Mouse (Mus musculus) kidney, adult 9 months (tissue): ENCODE data around the gene Stap2.

Source experiments
- DNase-seq: peaks from one replicate; pipeline ENCODE4 v3.0.0; 2022

The Stap2 gene

GRCm38 (mm10) chr17:56003000-56003399, 2.4 kb downstream of the Stap2 start:
- no peak for DNase-seq

GRCm38 (mm10) chr17:55999794-56000499, 5.4 kb downstream of the Stap2 start:
- no peak for DNase-seq

GRCm38 (mm10) chr17:55996007-55996406, 9.4 kb downstream of the Stap2 start:
- DNase-seq = peak; percentile 80

GRCm38 (mm10) chr17:55990278-55990898, 15.0 kb downstream of the Stap2 start:
- DNase-seq = no peak

DNA sequence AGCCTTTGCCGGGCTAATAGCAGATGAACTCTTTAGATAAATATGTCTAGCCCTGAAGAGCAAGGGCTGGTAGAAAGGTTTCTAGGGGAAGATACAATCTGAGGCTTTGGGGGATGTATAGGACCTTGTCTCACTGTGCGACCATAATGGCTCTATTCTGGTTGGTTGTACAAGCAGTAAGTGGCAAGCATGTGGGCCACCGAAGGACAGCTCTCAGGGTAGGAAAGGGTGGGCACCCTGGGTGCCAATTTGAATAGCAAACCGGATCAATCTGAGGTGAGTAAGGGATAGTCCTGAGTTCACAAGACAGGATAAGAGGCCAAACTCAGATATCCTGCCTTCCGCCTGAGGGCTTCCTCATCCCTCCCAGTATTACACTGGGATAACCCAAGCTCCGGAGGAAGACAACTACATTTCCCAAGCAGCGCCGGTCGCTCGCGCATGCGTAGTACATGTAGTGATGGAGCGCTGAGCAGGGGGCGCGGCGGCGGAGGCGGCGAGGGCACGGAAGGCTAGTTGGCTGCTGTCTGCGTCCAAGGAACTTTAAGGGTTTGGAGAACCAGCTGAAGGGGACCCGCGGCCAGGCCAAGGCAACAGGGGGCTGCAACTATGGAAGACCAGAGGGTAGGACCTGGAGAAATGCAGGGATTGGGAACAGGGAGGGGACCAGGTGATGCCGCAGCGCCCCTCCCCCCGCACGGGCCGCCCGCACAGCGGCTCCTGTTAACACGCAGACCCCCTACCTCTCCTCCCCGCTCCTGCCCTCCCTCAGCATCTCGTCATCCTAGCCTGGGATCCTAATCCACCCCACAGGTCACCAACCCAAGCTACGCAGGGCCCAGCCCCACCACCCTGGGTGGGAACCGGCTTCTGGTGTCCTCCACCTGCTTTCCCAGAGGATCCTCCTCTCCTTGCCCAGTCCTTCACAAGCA, 19.1 kb downstream of the Stap2 start, which contains the start of gene Fsd1:
Gene Fsd1, plus strand, starts transcription at position 480 of the 932 bp plus-strand sequence.
- DNase-seq = no peak

GRCm38 (mm10) chr17:55977301-55977700, 28.1 kb downstream of the Stap2 start:
- no peak for DNase-seq

DNA sequence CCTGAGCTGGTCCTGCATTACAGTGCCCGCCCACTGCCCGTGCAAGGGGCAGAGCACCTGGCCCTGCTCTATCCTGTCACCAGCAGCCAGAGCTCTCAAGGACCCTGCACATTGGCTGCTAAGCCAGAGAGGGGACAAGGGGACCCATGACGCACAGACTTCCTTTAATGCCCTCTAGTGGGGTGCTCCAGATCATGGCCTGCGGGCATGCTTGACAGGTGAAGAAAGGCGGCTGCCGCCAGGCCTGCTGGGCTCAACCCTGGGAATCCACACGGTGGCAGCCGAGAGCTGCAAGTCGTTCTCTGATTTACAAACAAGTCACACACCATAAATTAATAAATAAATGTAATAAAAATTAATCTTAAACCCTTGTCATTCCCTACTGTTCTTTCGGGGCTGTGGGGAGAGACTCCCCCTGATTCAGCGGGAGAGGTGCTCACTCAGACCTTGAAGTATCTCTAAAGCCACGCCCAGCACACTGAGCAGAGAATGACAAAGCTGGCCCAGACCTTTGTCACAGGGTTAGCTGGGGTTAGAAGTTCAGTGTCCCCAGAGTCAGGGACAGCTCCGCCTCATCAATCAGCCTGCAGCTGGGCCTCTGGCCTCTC, 29.0 kb downstream of the Stap2 start:
- DNase-seq = peak; percentile 85

- no peak for DNase-seq
Observed at GRCm38 (mm10) chr17:55971453-55971852, 33.9 kb downstream of the Stap2 start.

DNA sequence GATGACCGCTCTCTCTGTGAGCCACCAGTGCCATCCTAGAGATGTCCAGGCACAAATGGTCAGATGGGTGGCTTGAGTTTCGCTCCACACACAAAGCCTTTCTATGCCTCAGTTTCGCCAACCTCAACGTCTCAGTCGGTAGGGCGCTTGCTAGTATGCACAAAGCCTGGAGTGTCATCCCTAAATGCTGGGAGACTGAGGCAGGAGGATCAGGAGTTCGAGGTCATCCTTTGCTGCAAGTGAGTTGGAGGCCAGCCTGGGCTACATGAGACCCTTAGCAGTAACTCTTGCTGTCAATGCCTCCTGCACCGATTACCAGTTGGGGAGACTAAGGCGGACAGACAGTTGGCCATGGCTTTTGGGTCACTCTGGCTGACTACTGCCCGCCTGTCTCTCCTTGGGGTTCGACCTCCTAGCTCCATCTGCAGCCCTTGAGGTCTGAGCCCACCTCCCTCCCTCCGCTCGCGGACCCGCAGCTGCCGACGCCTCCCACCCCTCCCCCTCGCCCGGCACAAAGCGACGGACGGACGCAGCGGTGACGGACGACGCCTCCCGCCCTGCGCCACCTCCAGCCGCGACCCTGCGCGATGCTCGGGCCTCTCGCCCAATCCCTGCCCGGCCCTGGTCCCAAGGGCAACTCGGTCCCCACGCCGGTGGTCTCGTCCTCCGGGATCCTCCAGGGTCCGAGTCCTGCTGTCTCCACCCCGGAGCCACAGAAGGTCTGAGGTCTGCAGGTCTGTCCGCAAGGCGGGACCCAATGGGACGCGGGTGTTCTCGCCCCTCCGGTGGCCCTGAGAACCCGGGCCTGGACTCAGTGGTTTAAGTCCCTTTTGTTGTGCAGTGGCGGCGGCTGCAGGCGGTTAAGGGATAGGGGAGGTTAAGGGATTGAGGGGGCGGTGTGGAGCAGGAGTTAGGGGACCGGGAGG, 35.2 kb downstream of the Stap2 start, which contains the start of gene Shd:
Gene Shd, plus strand, starts transcription at position 502 of the 926 bp plus-strand sequence.
- no peak for DNase-seq

DNA sequence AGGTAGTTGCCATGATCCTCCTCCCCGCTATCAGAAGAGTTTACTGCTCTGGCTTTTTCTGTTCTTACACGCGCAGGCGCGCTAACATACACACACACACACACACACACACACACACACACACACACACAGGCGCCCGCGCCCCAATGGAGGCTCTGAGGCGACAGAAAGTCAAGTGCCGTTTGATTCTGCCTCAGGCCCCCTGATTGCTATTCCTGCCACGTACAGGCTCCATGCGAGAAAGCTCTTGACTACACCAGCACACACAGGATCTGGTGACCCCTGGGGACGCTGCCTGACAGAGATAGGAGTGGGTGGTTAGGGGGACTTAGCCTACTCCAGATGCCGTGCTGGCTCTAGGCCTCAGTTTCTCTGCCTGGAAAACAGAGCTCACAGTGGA, 35.8 kb downstream of the Stap2 start:
- peak; percentile 63 for DNase-seq

- peak; percentile 54 for DNase-seq
Observed at GRCm38 (mm10) chr17:55968210-55968609, 37.2 kb downstream of the Stap2 start.

GRCm38 (mm10) chr17:55967186-55967585, 38.2 kb downstream of the Stap2 start:
- no peak for DNase-seq

DNA sequence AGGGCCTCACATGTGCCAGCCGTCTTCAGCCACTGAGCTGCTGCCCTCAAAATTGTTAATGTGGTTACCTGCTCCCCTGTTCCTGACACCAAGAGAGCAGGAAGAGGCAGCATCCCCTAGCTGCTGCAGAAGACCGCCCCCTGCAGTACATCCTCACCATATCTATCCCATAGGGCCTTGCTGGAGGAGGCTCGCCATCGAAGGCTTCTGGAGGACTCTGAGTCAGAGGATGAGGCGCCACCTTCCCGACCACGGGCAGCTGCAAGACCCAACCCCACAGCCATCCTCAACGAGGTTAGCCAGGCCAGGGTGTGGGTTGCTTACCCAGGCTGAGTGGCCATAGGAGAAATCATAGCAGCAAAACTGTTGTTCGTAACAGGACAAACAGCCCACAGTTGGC, 40.4 kb downstream of the Stap2 start:
- DNase-seq = no peak

- DNase-seq = no peak
Observed at GRCm38 (mm10) chr17:55964496-55964895, 40.9 kb downstream of the Stap2 start.

- DNase-seq = no peak
Observed at GRCm38 (mm10) chr17:55963171-55963570, 42.2 kb downstream of the Stap2 start.

GRCm38 (mm10) chr17:55961631-55962030, 43.8 kb downstream of the Stap2 start:
- DNase-seq = no peak

- no peak for DNase-seq
Observed at GRCm38 (mm10) chr17:55960791-55961190, 44.6 kb downstream of the Stap2 start.

GRCm38 (mm10) chr17:55959946-55960740, 45.2 kb downstream of the Stap2 start:
- DNase-seq = no peak

DNA sequence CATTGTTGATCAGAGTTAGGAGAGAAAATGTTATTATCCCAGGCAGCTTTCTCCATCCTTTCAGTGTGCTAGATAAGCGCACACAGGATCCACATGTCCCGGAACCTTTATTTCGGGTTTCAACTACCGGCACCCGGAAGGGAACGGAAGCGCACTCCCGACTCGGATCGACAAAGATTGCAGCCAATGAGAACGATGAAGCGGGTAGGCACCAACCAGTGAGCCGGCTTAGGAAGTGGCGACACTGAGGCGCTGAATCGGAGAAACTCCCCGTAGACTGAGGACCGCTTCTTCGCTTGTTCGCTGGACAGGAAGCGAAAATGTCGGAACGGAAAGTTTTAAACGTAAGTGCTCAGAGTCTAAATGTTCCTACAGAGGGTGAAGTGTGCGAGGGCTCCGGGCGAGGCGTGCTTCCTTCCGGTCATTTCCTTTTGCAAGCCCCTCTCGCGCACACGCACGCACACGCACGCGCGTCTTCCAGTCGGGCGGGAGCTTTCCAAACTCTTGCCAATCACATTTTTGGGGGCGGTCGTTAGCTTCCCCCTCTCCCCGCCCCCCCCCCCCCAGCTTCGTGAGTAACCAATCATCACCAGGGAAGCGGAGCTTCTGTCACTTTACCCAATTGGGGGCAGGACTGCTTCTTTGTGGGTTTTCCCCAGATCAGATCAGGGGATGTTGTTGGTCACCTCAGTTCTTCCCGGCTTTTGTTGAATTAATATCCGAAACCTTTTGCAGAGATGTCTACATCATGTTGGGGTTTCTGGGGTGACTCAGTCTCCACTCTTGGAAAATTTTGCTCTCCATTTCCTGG, 46.3 kb downstream of the Stap2 start, which contains the start of gene Yju2:
Gene Yju2, plus strand, starts transcription at position 182 of the 811 bp plus-strand sequence.
- peak; percentile 96 for DNase-seq

DNA sequence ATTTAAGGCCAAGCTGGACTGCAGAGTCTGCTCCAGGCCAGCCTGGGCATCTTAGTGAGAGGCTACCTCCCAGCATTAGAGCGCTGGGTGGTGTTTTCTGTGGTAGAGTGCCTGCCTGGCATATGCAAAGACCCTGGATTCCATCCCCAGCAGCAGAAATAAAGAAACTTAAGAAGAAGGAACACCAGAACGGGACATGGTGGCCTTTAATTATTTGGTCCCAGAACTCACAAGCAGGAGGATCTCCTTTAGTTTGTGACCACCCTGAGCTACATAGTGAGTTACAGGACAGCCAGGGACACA, 46.8 kb downstream of the Stap2 start:
- DNase-seq = no peak
